Mouse (Mus musculus) ovary, postnatal 36 days (tissue): ENCODE data around the gene Folr2.

Experiments used
- DNase-seq: peaks from one replicate; pipeline ENCODE4 v3.0.0; 2022; ENCODE audit warnings: low spot score, mixed read lengths

Gene Folr2

DNA sequence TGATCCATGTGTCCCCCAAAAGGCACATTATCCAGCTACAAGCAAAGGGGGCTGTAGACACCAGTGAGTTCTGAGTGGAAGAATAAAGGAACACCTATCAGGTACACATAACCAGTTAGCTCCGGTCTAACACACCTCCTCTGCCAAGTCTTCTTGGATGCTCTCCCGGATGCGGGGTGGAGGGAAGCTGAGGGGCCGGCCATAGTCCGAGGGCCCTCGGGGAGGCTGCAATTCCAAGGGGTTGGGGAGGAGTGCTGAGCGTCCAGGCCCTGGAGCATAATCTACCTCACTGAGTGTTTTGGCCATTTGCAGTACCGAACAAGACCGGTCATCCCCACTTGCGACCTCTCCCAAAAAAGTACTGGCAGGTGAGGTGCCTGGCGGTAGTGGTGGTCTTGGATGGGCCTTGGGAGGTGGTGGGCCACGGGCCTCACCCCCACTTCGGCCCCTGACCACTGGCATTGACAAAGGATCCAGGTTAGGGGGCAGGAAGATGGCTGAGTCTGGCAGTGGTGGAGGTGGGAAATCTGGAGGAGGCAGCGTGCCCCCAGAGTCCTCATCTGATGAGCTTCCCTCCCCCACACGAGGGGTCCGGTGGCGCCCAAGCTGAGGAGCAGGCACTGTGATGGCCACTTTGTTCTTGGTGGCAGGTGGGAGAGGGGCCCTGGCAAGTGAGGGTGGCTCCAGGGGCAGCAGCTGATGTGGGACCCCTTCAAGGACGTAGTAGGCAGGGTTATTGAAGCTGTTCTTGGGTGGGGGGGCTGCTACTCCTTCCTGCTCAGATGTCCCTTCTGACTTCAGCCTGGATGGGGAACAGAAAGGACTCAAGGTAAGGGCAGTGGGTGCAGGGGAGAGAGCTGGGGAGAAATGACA lies 33.0 kb downstream of the Folr2 start:
- no peak for DNase-seq

DNA sequence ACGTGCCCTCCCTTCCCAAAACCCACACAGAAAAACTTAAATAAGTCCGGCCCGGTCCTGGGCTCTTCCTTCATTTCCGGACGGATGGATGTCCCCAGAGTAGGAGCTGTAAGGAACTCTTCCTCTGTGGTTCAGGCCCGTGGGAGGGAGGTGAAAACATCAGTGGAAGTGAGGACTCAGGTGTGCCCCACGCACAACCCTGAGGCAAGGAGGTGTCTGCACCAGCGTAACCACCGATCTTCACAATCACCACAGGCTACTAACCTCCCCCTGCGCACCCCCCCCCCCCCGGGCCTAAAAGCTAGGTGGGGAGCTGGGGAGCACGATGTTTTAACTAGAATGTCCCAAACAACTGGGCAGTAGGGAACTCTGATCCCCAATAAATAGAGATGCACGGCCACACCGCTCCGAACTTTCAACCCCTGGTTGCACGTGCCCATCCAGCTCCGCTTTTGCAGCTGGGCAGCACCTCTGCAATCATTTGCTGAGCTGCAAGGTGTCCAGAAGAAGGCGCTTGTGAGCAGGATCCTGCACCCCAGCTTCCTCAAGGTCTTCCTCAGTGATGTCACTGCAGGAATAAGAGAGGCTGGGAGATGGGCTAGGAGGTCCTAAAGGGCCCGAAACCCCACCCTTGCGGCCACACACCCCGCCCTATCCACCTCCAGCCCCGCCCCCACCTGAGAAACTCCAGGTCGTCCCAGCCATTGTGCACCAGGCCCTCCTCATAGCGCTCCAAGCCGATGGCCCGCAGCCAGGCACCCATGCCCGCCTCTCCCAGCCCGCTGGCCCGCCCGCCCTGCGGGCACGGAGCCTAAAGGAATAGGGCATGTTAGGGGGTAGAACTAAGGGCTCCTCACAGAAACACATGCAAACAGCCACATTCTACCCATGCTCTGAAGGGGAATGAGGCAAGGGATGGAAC lies 33.9 kb downstream of the Folr2 start:
- peak; percentile 61 for DNase-seq

DNA sequence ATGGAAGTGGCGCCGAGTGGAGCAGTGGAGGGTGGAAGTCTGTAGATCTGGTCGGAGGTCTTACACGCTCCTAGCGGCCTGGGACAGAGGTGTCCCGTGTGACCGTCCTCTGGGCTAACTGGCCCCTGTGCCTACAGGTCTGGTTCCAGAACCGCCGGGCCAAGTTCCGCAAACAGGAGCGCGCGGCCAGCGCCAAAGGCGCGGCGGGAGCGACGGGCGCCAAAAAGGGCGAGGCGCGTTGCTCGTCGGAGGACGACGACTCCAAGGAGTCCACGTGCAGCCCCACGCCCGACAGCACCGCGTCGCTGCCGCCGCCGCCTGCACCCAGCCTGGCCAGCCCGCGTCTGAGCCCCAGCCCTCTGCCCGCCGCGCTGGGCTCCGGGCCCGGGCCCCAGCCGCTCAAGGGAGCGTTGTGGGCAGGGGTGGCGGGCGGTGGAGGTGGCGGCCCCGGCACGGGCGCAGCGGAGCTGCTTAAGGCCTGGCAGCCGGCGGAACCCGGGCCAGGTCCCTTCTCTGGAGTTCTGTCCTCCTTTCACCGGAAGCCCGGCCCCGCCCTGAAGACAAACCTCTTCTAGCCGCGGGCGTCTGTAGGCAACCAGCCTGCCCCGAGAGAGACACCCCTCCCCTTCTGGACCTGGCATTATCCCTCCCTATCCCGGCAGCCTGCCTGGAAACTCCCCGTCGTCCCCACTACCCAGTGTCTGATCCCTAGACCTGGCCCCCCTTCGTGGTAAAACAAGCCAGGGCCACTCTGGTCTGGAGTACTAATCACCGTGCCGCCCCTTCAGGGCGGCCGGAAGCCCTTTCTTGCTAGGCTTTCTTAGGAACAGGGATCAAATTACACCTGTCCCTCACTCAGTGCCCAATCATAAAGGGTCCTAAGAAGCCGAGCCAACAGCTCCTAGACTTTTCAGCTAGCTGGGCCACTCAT lies 35.2 kb downstream of the Folr2 start:
- DNase-seq = peak; percentile 66

DNA sequence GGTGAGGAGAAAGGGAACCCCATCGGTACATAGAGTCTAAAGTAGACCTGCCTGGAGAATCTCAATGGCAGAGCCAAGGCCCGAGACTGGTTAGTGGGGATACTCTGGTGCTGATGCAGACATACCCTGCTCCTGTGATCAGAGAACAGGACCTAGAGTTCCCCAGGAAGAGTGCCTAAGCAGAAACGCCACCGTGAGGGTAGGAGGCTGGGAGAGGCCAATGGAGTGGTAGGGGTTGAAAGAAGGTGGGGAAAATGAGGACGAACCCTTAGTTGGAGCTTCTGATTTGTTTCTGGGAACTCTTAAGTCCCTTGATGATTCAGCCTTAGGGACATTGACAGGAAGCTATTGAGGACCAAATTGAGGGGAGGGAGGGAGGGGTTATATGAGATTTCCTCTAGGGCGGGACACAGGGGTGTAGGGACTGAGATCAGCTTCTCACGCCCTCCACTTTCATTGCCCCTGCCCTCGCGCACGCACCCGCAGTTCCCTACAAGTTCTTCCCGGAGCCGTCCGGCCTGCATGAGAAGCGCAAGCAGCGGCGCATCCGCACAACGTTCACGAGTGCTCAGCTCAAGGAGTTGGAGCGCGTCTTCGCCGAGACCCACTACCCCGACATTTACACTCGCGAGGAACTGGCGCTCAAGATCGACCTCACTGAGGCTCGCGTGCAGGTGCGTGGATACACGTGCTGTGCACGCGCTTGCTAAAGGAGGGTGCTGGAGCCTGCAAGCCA lies 36.5 kb downstream of the Folr2 start:
- no peak for DNase-seq

DNA sequence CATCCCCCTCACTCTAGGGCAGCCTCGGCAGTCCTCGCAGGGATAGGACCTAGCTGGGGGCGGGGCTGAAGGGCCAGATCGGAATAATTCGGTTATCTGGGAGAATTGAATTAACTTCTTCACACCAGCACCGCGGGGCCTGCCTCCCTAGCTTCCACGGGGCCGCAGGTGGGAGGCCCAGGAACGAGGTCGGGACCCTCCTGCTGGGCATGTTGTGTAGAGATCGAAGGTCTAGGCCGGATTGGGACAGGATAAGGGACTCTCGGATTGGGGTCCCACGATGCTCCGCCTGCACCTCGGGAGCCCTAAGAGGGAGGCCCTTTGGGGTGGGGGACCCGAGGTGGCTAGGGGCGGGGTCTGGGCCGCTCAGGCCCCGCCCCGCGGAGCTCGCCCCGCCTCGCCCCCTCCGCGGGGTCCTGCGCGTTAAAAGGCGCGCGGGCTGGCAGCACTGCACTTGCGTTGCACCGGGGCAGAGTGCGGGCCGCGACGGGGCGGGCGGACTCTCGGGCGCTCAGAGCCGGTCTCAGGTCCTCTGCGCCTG lies 39.1 kb downstream of the Folr2 start, which contains the start of gene Phox2a:
Gene Phox2a, plus strand, starts transcription at position 453 of the 541 bp plus-strand sequence.
- DNase-seq = no peak
